Mouse (Mus musculus) heart, embryonic 11.5 days (tissue): ENCODE measurements around the gene Gm13287. TPM values are rescaled to one million over a fixed set of nuclear protein-coding genes. Genes with fewer than 3 reads are reported as not detected.
"Not testable (repeated sequence)": the region's sequence is repeated elsewhere in the genome, so short reads cannot be mapped to it uniquely, and the experiment has no call there.

Experiments
- ATAC-seq: fragments of 200-750 bp; cut with Nextera tagmentation; replicated peaks from 2 replicates; pipeline ENCODE4 v1.8.0; 2017; ENCODE audit warnings: moderate library complexity; ENCODE audit not compliant: insufficient number of reproducible peaks, low FRiP score, low TSS enrichment
- H3K27ac ChIP-seq: fragments of 300-500 bp; sonication (generic); 2 replicates; pipeline ENCODE4 v1.5.1; 2014; ENCODE audit warnings: mild to moderate bottlenecking, low read depth, low read length
- H3K27me3 ChIP-seq: fragments of 300-500 bp; sonication (generic); 2 replicates; pipeline ENCODE4 v1.6.1; 2014; ENCODE audit warnings: mild to moderate bottlenecking, low read length, mixed read lengths; ENCODE audit not compliant: control insufficient read depth, insufficient read depth
- H3K36me3 ChIP-seq: fragments of 300-500 bp; sonication (generic); 2 replicates; pipeline ENCODE4 v1.6.1; 2014; ENCODE audit warnings: mild to moderate bottlenecking, low read length, moderate library complexity, mixed read lengths; ENCODE audit not compliant: control insufficient read depth, insufficient read depth
- H3K4me1 ChIP-seq: fragments of 300-500 bp; sonication (generic); 2 replicates; pipeline ENCODE4 v1.6.1; 2014; ENCODE audit warnings: low read length; ENCODE audit not compliant: control insufficient read depth, insufficient read depth
- H3K4me2 ChIP-seq: fragments of 300-500 bp; sonication (generic); 2 replicates; pipeline ENCODE4 v1.6.1; 2014; ENCODE audit warnings: mild to moderate bottlenecking, moderate library complexity
- H3K4me3 ChIP-seq: fragments of 300-500 bp; sonication (generic); 2 replicates; pipeline ENCODE4 v1.5.1; 2014; ENCODE audit warnings: low read depth, low read length
- H3K9ac ChIP-seq: fragments of 300-500 bp; sonication (generic); 2 replicates; pipeline ENCODE4 v1.6.1; 2014; ENCODE audit warnings: mild to moderate bottlenecking, low read depth, low read length, moderate library complexity
- H3K9me3 ChIP-seq: fragments of 300-500 bp; sonication (generic); replicated peaks from 2 replicates; pipeline ENCODE4 v1.6.1; 2016; ENCODE audit warnings: low read length; ENCODE audit not compliant: control insufficient read depth
- WGBS: fragments of 180-500 bp; shearing (Covaris S2); extraction: QIAGEN DNeasy Blood & Tissue Kit; methylation state at CpG from one replicate; pipeline ENCODE4 v1.1.7; 2014; ENCODE audit not compliant: insufficient replicate concordance; 5-methylcytosine and 5-hydroxymethylcytosine counted together
- polyA plus RNA-seq: library from polyadenylated mRNA; unstranded; fragments of >200 nt; fragmentation: Nextera tagmentation; extraction: Ambion mirVana; gene quantifications from 2 replicates; pipeline ENCODE4 v1.2.1, GENCODE M21; 2014

Gm13287 gene
- polyA plus RNA-seq, 1 experiment from 2014 or later: not detected

DNA sequence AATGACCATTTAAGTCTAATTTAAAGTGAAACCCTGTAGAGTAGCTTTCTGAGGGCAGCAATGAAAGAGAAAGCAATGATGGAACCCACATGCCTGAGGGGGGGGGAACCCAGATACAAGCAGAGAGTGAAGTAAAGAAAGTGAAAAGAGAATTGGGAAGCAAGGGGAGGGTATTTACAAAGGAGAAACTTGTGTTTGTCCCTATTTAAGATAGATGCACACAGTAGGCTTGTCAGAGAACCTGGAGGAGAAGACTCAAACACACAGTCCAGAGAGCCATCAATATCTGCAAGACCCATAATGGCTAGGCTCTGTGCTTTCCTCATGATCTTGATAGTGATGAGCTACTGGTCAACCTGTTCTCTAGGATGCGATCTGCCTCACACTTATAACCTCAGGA lies 16.6 kb downstream of the Gm13287 start, which contains the start of gene Ifna11:
Gene Ifna11, plus strand, starts transcription at position 301 of the 400 bp plus-strand sequence.
- no peak within 1 kb of the TSS for H3K9ac ChIP-seq
- no peak for ATAC-seq
- no peaks in the 10 kb centered on the region for H3K9me3 ChIP-seq
- H3K4me3 ChIP-seq: no peak within 1 kb of the TSS
- 72% methylated on average over 1 of the region's 1 CpGs for WGBS
- H3K27me3 ChIP-seq: no peaks in the 10 kb centered on the region
- H3K27ac ChIP-seq: no peak within 1 kb of the TSS
- no peak within 1 kb of the TSS for H3K4me2 ChIP-seq
- H3K4me1 ChIP-seq: no peaks in the 10 kb centered on the region
- H3K36me3 ChIP-seq: no peaks in the 10 kb centered on the region

DNA sequence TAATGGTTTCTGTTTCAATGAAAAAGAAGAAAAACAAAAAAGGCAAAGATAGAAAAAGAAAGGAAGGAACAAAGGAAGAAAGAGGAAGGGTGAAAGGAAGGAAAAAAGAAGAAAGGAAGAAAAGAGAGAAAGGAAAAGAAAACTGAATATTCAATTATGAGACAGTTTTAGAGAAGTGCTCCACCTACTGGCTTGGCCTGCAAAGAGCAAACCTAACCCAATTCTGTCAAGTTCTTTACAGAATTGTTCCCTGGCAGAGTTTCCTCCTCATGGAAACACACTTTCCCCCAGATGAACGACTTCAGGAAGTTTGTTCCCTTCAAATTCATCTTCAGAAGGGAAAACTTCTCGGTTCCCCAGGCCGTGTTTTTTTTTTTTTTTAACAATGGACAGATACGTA lies 19.9 kb downstream of the Gm13287 start:
- no peaks in the 10 kb centered on the region for H3K36me3 ChIP-seq
- H3K9ac ChIP-seq: no peak overlapping the region
- no peak for ATAC-seq
- H3K9me3 ChIP-seq: no peaks in the 10 kb centered on the region
- H3K4me3 ChIP-seq: no peak overlapping the region
- H3K4me1 ChIP-seq: no peaks in the 10 kb centered on the region
- 22% methylated on average over 4 of the region's 4 CpGs for WGBS
- no peak overlapping the region for H3K27ac ChIP-seq
- no peak overlapping the region for H3K4me2 ChIP-seq
- no peaks in the 10 kb centered on the region for H3K27me3 ChIP-seq

DNA sequence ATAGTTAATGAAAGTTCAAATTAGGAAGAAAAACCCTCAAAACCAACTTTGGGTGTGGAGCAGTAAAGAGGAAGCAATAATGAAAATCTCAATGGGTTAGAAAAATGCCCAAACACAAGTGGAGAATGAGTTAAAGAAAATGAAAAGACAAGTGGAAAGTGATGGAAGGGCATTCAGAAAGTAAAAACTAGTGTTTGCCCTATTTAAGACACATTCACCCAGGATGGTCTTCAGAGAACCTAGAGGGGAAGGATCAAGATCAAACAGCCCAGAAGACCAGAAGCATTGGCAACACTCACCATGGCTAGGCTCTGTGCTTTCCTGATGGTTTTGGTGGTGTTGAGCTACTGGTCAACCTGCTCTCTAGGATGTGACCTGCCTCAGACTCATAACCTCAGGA lies 24.1 kb downstream of the Gm13287 start, which contains the start of gene Ifna6:
Gene Ifna6, plus strand, starts transcription at position 301 of the 400 bp plus-strand sequence.
- not testable (repeated sequence) for H3K4me1 ChIP-seq, H3K9ac ChIP-seq, H3K27me3 ChIP-seq, H3K4me3 ChIP-seq, H3K4me2 ChIP-seq, H3K36me3 ChIP-seq, H3K9me3 ChIP-seq, H3K27ac ChIP-seq, ATAC-seq

DNA sequence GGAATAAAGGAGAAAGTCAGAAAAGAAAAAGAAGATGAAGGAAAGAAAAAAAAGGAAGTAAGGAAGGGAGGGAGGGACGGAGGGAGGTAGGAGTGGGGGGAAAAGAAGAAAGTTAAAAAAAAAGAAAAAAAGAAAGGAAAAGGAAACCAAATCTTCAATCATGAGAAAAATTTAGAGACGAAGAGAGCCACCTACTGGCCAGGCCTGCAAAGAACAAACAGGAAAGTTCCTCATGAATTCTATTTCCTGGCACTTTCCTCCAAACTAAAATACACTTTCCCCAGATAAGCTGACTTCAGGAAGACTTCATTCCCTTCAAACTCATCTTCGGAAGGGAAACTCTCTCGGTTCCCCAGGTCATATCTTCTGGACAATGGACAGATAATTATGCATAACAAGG lies 27.5 kb downstream of the Gm13287 start:
- H3K9me3 ChIP-seq: no peaks in the 10 kb centered on the region
- no peak overlapping the region for H3K4me2 ChIP-seq
- no peaks in the 10 kb centered on the region for H3K4me1 ChIP-seq
- 25% methylated on average over 4 of the region's 4 CpGs for WGBS
- no peak overlapping the region for H3K27ac ChIP-seq
- H3K27me3 ChIP-seq: no peaks in the 10 kb centered on the region
- ATAC-seq: no peak
- H3K9ac ChIP-seq: no peak overlapping the region
- H3K4me3 ChIP-seq: no peak overlapping the region
- H3K36me3 ChIP-seq: no peaks in the 10 kb centered on the region

DNA sequence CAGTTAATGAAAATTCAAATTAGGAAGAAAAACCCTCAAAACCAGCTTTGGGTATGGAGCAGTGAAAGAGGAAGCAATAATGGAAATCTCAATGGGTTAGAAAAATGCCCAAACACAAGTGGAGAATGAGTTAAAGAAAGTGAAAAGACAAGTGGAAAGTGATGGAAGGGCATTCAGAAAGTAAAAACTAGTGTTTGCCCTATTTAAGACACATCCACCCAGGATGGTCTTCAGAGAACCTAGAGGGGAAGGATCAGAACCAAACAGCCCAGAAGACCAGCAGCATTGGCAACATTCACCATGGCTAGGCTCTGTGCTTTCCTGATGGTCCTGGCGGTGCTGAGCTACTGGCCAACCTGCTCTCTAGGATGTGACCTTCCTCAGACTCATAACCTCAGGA lies 32.2 kb downstream of the Gm13287 start, which contains the start of gene Ifna5:
Gene Ifna5, plus strand, starts transcription at position 301 of the 400 bp plus-strand sequence.
- not testable (repeated sequence) for H3K27me3 ChIP-seq, H3K9me3 ChIP-seq, H3K36me3 ChIP-seq, H3K4me1 ChIP-seq, H3K27ac ChIP-seq, H3K4me3 ChIP-seq, H3K9ac ChIP-seq, ATAC-seq, H3K4me2 ChIP-seq
- WGBS: 90% methylated on average over 1 of the region's 1 CpGs

DNA sequence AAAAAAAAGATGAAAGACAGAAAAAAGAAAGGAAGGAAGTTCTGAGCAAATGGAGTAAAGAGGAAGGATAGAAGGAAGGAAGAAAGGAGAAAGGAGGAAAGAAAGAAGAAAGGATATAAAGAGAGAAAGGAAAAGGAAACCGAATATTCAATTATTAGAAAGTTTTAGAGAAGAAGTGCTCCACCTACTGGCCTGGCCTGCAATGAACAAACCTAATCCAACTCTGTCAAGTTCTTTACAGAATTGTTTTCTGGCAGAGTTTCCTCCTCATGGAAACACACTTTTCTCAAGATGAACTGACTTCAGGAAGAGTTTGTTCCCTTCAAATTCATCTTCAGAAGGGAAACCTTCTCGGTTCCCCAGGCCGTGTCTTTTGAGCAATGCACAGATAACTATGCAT lies 35.8 kb downstream of the Gm13287 start:
- WGBS: 35% methylated on average over 3 of the region's 3 CpGs
- H3K27ac ChIP-seq: no peak overlapping the region
- H3K9me3 ChIP-seq: no peaks in the 10 kb centered on the region
- no peak overlapping the region for H3K4me3 ChIP-seq
- no peak overlapping the region for H3K9ac ChIP-seq
- no peak overlapping the region for H3K4me2 ChIP-seq
- ATAC-seq: no peak
- H3K36me3 ChIP-seq: no peaks in the 10 kb centered on the region
- H3K27me3 ChIP-seq: no peaks in the 10 kb centered on the region
- H3K4me1 ChIP-seq: no peaks in the 10 kb centered on the region

DNA sequence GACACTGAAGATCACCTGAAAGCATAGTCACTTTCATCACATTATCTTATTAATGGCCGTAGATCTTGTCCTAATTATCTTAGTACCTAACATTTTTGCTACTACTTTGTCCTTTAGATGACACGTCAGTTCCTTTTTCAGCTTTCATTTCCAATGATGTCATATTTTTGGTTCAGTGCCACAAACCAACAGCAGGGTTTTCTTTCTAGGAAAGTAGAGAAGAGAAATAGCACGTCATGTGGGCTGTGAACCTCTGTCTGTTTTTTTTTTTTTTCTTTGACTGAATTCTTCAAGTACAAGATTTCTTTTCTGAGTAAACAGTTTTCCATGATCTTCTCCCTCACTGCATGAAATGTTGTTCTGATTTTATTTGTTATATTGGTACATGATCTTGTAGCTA lies 37.0 kb downstream of the Gm13287 start:
- 67% methylated on average over 3 of the region's 3 CpGs for WGBS
- H3K4me2 ChIP-seq: no peak overlapping the region
- H3K9ac ChIP-seq: no peak overlapping the region
- no peaks in the 10 kb centered on the region for H3K36me3 ChIP-seq
- no peak overlapping the region for H3K4me3 ChIP-seq
- H3K4me1 ChIP-seq: no peaks in the 10 kb centered on the region
- H3K9me3 ChIP-seq: no peaks in the 10 kb centered on the region
- ATAC-seq: no peak
- no peak overlapping the region for H3K27ac ChIP-seq
- H3K27me3 ChIP-seq: no peaks in the 10 kb centered on the region

DNA sequence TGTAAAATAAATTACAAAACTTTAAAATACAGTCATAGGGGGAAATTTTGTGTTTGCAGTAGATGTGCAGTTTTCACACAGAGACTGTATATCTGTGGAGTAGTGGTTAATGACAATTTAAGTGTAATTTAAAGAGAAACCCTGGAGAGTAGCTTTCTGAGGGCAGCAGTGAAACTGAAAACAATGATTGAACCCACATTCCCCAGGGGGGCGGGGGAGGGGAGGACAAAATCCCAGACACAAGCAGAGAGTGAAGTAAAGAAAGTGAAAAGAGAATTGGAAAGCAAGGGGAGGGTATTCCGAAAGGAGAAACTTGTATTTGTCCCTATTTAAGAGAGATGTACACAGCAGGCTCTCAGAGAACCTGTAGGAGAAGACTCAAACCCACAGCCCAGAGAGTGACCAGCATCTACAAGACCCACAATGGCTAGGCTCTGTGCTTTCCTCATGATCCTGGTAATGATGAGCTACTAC lies 38.4 kb downstream of the Gm13287 start, which contains the start of gene Ifna4:
Gene Ifna4, plus strand, starts transcription at position 424 of the 474 bp plus-strand sequence.
- 43% methylated on average over 2 of the region's 2 CpGs for WGBS
- Histone ChIP-seq H3K27ac (no peak within 1 kb of the TSS), H3K27me3 (no peaks in the 10 kb centered on the region), H3K36me3 (no peaks in the 10 kb centered on the region), H3K9ac (no peak within 1 kb of the TSS), H3K4me2 (no peak within 1 kb of the TSS), H3K4me3 (no peak within 1 kb of the TSS), H3K4me1 (no peaks in the 10 kb centered on the region), H3K9me3 (no peaks in the 10 kb centered on the region)
- ATAC-seq: no peak

DNA sequence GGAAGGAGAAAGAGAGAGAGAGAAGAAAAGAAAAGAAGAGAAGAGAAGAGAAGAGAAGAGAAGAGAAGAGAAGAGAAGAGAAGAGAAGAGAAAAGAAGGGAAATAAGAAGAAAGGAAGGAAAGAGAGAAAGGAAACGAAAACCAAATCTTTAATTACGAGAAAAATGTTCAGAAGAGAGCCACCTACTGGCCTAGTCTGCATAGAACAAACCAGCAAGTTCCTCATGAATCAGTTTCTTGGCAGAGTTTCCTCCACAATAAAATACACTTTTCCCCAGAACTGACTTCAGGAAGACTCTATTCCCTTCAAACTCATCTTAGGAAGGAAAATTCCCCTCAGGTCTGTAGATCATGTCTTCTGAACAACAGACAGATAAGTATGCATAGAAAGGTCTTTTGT lies 42.3 kb downstream of the Gm13287 start:
- Histone ChIP-seq H3K9me3 (no peaks in the 10 kb centered on the region), H3K4me3 (no peak overlapping the region), H3K4me1 (no peaks in the 10 kb centered on the region), H3K27me3 (no peaks in the 10 kb centered on the region), H3K4me2 (no peak overlapping the region), H3K36me3 (no peaks in the 10 kb centered on the region), H3K9ac (no peak overlapping the region), H3K27ac (no peak overlapping the region)
- ATAC-seq: no peak
- 44% methylated on average over 2 of the region's 2 CpGs for WGBS
